Mouse (Mus musculus) embryonic fibroblast, embryonic 13.5 days (primary cell): ENCODE measurements around the gene Tmem267. TPM values are rescaled to one million over a fixed set of nuclear protein-coding genes. Genes with fewer than 3 reads are reported as not detected.
"Not testable (repeated sequence)": the region's sequence is repeated elsewhere in the genome, so short reads cannot be mapped to it uniquely, and the experiment has no call there.

Source experiments
- H3K27ac ChIP-seq: 2 replicates; pipeline ENCODE4 v1.5.1; 2012; ENCODE audit warnings: low read length, control low read depth, inconsistent platforms; ENCODE audit not compliant: insufficient read depth
- H3K4me1 ChIP-seq: 2 replicates; pipeline ENCODE4 v1.6.1; 2011; ENCODE audit warnings: low read length; ENCODE audit not compliant: control insufficient read depth, insufficient read depth
- H3K4me3 ChIP-seq: 2 replicates; pipeline ENCODE4 v1.5.1; 2011; ENCODE audit warnings: mild to moderate bottlenecking, control low read depth, low read length; ENCODE audit not compliant: insufficient read depth
- CTCF ChIP-seq: IDR thresholded peaks from 2 replicates; pipeline ENCODE4 v1.5.1; 2011; ENCODE audit warnings: mild to moderate bottlenecking, control low read depth, low read length, moderate library complexity, borderline replicate concordance; ENCODE audit not compliant: insufficient read depth
- POLR2A ChIP-seq: IDR thresholded peaks from 2 replicates; pipeline ENCODE4 v1.6.1; 2011; ENCODE audit warnings: low read depth, mild to moderate bottlenecking, control low read depth, low read length, moderate library complexity
- polyA plus RNA-seq: library from polyadenylated mRNA; stranded (reverse); fragments of >200 nt; gene quantifications from 2 replicates; pipeline ENCODE4 v1.2.4, GENCODE M21; 2011; ENCODE audit warnings: low read depth; ENCODE audit not compliant: missing spikeins, insufficient read length

Gene Tmem267
- polyA plus RNA-seq, 1 experiment = 28.0 TPM

- Histone ChIP-seq H3K4me3 (peak overlapping the region; percentile 51; the same call in 1 of the 2 replicates), H3K4me1 (no peaks in the 10 kb centered on the region), H3K27ac (no peak overlapping the region)
- no peak for TF ChIP-seq POLR2A
- no peak for TF ChIP-seq CTCF
Measured at GRCm38 (mm10) chr13:119487354-119487753, 485 bp upstream of the Tmem267 start.

GRCm38 (mm10) chr13:119492083-119492482 lies 4.2 kb downstream of the Tmem267 start:
- not testable (repeated sequence) for H3K27ac ChIP-seq, H3K4me1 ChIP-seq, H3K4me3 ChIP-seq

- not testable (repeated sequence) for H3K4me1 ChIP-seq, H3K27ac ChIP-seq, H3K4me3 ChIP-seq
Measured at GRCm38 (mm10) chr13:119494938-119495337, 7.1 kb downstream of the Tmem267 start.

GRCm38 (mm10) chr13:119596321-119597211 lies 108.7 kb downstream of the Tmem267 start:
- not testable (repeated sequence) for H3K27ac ChIP-seq, H3K4me3 ChIP-seq

DNA sequence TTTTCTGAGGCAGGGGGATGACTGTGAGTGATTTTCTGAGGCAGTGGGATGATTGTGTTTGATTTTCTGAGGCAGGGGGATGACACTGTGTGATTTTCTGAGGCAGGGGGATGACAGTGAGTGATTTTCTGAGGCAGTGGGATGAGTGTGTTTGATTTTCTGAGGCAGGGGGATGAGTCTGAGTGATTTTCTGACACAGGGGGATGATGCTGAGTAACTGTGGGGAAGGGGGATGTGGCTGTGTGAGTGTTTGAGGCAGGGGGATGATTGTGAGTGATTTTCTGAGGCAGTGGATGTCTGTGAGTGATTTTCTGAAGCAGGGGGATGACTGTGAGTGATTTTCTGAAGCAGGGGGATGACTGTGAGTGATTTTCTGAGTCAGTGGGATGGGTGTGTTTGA lies 110.6 kb downstream of the Tmem267 start:
- H3K4me1 ChIP-seq, H3K27ac ChIP-seq, H3K4me3 ChIP-seq: not testable (repeated sequence)

More at GRCm38 (mm10) chr13:119596321-119597211, 108.7 kb downstream of the Tmem267 start:
- not testable (repeated sequence) for H3K4me1 ChIP-seq

DNA sequence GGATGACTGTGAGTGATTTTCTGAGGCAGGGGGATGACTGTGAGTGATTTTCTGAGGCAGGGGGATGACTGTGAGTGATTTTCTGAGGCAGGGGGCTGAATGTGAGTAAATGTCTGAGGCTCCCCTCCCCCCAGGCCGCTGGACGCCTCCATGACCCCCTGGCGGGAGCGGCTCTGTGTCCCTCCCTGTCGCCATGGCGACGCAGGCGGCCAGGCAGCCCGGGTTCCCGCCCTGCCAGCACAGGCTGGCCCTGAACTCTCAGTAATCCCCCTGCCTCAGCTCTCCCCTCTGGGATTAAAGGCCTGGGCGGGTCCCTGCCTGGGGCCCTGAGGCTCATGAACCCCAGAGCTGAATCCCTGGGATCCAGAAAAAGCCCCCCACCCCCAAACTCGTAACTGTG lies 111.2 kb downstream of the Tmem267 start:
- H3K27ac ChIP-seq, H3K4me3 ChIP-seq, H3K4me1 ChIP-seq: not testable (repeated sequence)

DNA sequence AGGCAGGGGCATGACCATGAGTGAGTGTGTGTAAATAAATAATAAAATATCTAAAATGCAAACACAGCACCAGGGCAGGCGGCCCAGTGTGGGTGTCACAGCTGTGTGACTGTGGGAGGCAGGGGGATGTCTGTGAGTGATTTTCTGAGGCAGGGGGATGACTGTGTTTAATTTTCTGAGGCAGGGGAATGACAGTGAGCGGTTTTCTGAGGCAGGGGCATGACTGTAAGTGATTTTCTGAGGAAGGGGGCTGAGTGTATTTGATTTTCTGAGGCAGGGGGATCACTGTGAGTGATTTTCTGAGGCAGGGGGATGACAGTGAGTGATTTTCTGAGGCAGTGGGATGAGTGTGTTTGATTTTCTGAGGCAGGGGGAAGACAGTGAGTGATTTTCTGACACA lies 111.7 kb downstream of the Tmem267 start:
- not testable (repeated sequence) for H3K4me3 ChIP-seq, H3K4me1 ChIP-seq, H3K27ac ChIP-seq

- H3K4me3 ChIP-seq, H3K4me1 ChIP-seq, H3K27ac ChIP-seq: not testable (repeated sequence)
Measured at GRCm38 (mm10) chr13:119600166-119600565, 112.3 kb downstream of the Tmem267 start.

DNA sequence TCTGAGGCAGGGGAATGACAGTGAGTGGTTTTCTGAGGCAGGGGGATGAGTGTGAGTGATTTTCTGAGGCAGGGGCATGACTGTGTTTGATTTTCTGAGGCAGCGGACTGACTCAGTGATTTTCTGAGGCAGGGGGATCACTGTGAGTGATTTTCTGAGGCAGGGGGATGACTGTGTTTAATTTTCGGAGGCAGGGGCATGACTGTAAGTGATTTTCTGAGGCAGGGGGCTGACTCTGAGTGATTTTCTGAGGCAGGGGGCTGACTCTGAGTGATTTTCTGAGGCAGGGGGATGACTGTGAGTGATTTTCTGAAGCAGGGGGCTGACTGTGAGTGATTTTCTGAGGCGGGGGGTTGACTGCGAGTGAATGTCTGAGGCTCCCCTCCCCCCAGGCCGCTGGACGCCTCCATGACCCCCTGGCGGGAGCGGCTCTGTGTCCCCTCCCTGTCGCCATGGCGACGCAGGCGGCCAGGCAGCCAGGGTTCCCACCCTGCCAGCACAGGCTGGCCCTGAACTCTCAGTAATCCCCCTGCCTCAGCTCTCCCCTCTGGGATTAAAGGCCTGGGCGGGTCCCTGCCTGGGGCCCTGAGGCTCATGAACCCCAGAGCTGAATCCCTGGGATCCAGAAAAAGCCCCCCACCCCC lies 115.0 kb downstream of the Tmem267 start:
- not testable (repeated sequence) for H3K27ac ChIP-seq, H3K4me1 ChIP-seq, H3K4me3 ChIP-seq

DNA sequence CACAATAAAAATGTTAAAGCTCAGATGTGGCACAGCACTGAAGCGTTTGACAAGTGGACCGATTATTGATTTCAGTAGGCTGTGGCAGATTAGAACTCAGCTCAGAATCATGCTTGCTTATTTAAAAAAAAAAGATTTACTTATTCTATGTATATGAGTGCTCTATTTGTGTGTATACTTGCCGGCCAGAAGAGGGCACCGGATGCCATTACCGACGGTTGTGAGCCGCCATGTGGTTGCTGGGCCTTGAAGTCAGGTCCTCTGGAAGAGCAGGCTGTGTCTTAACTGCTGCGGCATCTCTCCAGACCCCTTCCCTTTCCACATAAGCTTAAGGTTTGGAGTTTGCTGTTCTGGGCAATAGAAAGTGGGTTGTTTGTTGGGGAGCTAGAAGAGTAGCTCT lies 116.1 kb downstream of the Tmem267 start:
- H3K4me1 ChIP-seq, H3K27ac ChIP-seq, H3K4me3 ChIP-seq: not testable (repeated sequence)

- H3K4me3 ChIP-seq, H3K4me1 ChIP-seq, H3K27ac ChIP-seq: not testable (repeated sequence)
Measured at GRCm38 (mm10) chr13:119604322-119604721, 116.5 kb downstream of the Tmem267 start.

- peaks cover 4% of the 10 kb centered on the region; the same call in 1 of the 2 replicates for H3K4me1 ChIP-seq
- H3K4me3 ChIP-seq = no peak overlapping the region
- H3K27ac ChIP-seq = no peak overlapping the region
- TF ChIP-seq POLR2A (no peak), CTCF (no peak)
Measured at GRCm38 (mm10) chr13:119618841-119619240, 131.0 kb downstream of the Tmem267 start.
